Mouse (Mus musculus) embryonic facial prominence, embryonic 15.5 days (tissue): ENCODE results near the gene Mpg. TPM values are rescaled to one million over a fixed set of nuclear protein-coding genes. Genes with fewer than 3 reads are reported as not detected.
A peak's percentile ranks its signal among the peaks of the same experiment; 100 is the strongest.

Source experiments
- ATAC-seq: fragments of 200-750 bp; cut with Nextera tagmentation; 2 replicates; pipeline ENCODE4 v1.8.0; 2017; ENCODE audit warnings: low read depth, moderate TSS enrichment; ENCODE audit not compliant: insufficient number of reproducible peaks, low FRiP score, low TSS enrichment
- H3K27ac ChIP-seq: fragments of 300-500 bp; sonication (generic); replicated peaks from 2 replicates; pipeline ENCODE4 v1.5.1; 2015; ENCODE audit warnings: mild to moderate bottlenecking, inconsistent platforms
- H3K27me3 ChIP-seq: fragments of 300-500 bp; sonication (generic); 2 replicates; pipeline ENCODE4 v1.6.1; 2015; ENCODE audit warnings: inconsistent platforms
- H3K36me3 ChIP-seq: fragments of 300-500 bp; sonication (generic); 2 replicates; pipeline ENCODE4 v1.6.1; 2015; ENCODE audit warnings: mild to moderate bottlenecking, inconsistent platforms
- H3K4me1 ChIP-seq: fragments of 300-500 bp; sonication (generic); 2 replicates; pipeline ENCODE4 v1.6.1; 2015; ENCODE audit warnings: inconsistent platforms
- H3K4me2 ChIP-seq: fragments of 300-500 bp; sonication (generic); replicated peaks from 2 replicates; pipeline ENCODE4 v1.6.1; 2015; ENCODE audit warnings: mild to moderate bottlenecking, inconsistent platforms
- H3K4me3 ChIP-seq: fragments of 300-500 bp; sonication (generic); replicated peaks from 2 replicates; pipeline ENCODE4 v1.5.1; 2015; ENCODE audit warnings: mild to moderate bottlenecking, inconsistent platforms
- H3K9ac ChIP-seq: fragments of 300-500 bp; sonication (generic); 2 replicates; pipeline ENCODE4 v1.6.1; 2015; ENCODE audit warnings: inconsistent platforms
- H3K9me3 ChIP-seq: fragments of 300-500 bp; sonication (generic); replicated peaks from 2 replicates; pipeline ENCODE4 v1.6.1; 2016; ENCODE audit warnings: inconsistent platforms
- WGBS: fragments of 180-500 bp; shearing (Covaris S2); methylation state at CpG from one replicate; pipeline ENCODE4 v1.1.7; 2015; 5-methylcytosine and 5-hydroxymethylcytosine counted together
- polyA plus RNA-seq: library from polyadenylated mRNA; unstranded; fragments of >200 nt; fragmentation: Nextera tagmentation; extraction: Ambion mirVana; gene quantifications from 2 replicates; pipeline ENCODE4 v1.2.1, GENCODE M21; 2015

Gene Mpg
- polyA plus RNA-seq, 1 experiment from 2014 or later, result 36.1 TPM

GRCm38 (mm10) chr11:32234816-32235485 lies 8.6 kb downstream of the Mpg start:
- Histone ChIP-seq H3K27ac (0 out of 2 replicates have a peak overlapping the region, but pooled peaks have one; percentile 75), H3K4me3 (no peak overlapping the region)
- WGBS, result 78% methylated on average over 6 of the region's 6 CpGs

DNA sequence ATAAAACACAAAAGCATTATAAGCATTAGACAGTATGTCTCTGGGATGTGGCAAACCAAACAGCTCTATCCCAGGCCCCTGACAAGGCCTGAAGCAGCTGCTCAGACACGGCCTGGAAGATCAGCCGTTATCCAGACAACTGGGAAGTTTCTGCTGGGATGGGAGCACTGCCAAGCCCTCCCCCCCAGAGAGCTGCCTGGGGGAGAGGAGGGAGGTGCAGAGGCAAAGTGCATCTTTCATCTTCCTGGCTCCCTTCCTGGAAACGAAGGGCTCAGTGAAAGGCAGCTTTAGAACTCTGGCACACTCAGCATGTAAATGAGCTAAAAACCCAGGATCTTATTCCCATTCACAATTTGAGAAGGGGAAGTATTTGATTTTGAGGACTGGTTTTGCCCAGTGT lies 9.3 kb downstream of the Mpg start:
- no peak overlapping the region for H3K4me3 ChIP-seq
- H3K27ac ChIP-seq, result peak overlapping the region; percentile 75
- no peak overlapping the region for H3K4me2 ChIP-seq
- peaks cover 62% of the 10 kb centered on the region for H3K36me3 ChIP-seq
- H3K27me3 ChIP-seq, result no peaks in the 10 kb centered on the region
- H3K9me3 ChIP-seq, result no peaks in the 10 kb centered on the region
- peak; percentile 44; the same call in 1 of the 2 replicates for ATAC-seq
- no peak overlapping the region for H3K9ac ChIP-seq
- WGBS, result 9% methylated on average over 3 of the region's 3 CpGs
- peaks cover 51% of the 10 kb centered on the region for H3K4me1 ChIP-seq

More at GRCm38 (mm10) chr11:32234816-32235485, 8.6 kb downstream of the Mpg start:
- peaks cover 51% of the 10 kb centered on the region for H3K4me1 ChIP-seq
- no peaks in the 10 kb centered on the region for H3K9me3 ChIP-seq
- no peaks in the 10 kb centered on the region for H3K27me3 ChIP-seq
- no peak overlapping the region for H3K4me2 ChIP-seq
- H3K9ac ChIP-seq, result no peak overlapping the region
- peaks cover 61% of the 10 kb centered on the region for H3K36me3 ChIP-seq
- no peak for ATAC-seq

- H3K9ac ChIP-seq, result no peak overlapping the region
Observed at GRCm38 (mm10) chr11:32236132-32236531, 9.8 kb downstream of the Mpg start.

GRCm38 (mm10) chr11:32236712-32237410 lies 10.6 kb downstream of the Mpg start:
- Histone ChIP-seq H3K27ac (peak overlapping the region; percentile 75; the same call in 1 of the 2 replicates), H3K9me3 (no peaks in the 10 kb centered on the region), H3K36me3 (peaks cover 61% of the 10 kb centered on the region), H3K4me2 (no peak overlapping the region), H3K27me3 (no peaks in the 10 kb centered on the region), H3K9ac (no peak overlapping the region), H3K4me1 (peaks cover 51% of the 10 kb centered on the region), H3K4me3 (no peak overlapping the region)
- WGBS, result 57% methylated on average over 9 of the region's 9 CpGs
- no peak for ATAC-seq

More at GRCm38 (mm10) chr11:32236132-32236531, 9.8 kb downstream of the Mpg start:
- H3K4me2 ChIP-seq, result no peak overlapping the region
- H3K27ac ChIP-seq, result peak overlapping the region; percentile 75
- no peaks in the 10 kb centered on the region for H3K27me3 ChIP-seq
- peaks cover 61% of the 10 kb centered on the region for H3K36me3 ChIP-seq
- no peak overlapping the region for H3K4me3 ChIP-seq
- H3K4me1 ChIP-seq, result peaks cover 51% of the 10 kb centered on the region
- 49% methylated on average over 2 of the region's 2 CpGs for WGBS
- no peaks in the 10 kb centered on the region for H3K9me3 ChIP-seq
- ATAC-seq, result no peak

DNA sequence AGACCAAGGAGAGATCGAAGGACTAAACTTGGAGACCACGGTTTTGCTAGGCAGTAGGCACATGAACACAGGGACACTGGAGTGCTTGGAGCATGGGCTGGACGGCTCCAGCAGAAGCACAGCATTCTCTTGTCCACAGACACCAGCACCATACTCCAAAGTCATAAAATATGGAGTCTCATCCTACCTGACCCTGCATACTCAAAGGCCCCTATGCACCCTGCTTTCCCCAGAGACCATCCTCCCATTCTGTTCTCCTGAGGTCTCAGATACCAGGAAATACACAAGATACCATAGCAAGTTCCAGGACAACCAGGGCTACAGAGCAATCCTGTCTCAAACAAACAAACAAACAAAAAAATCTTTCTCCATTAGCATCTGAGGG lies 11.1 kb downstream of the Mpg start:
- H3K4me2 ChIP-seq, result no peak overlapping the region
- no peak overlapping the region for H3K27ac ChIP-seq
- ATAC-seq, result no peak
- H3K4me1 ChIP-seq, result peaks cover 51% of the 10 kb centered on the region
- H3K36me3 ChIP-seq, result peaks cover 56% of the 10 kb centered on the region
- 94% methylated on average over 3 of the region's 3 CpGs for WGBS
- H3K27me3 ChIP-seq, result no peaks in the 10 kb centered on the region
- H3K4me3 ChIP-seq, result no peak overlapping the region
- no peaks in the 10 kb centered on the region for H3K9me3 ChIP-seq
- H3K9ac ChIP-seq, result no peak overlapping the region

DNA sequence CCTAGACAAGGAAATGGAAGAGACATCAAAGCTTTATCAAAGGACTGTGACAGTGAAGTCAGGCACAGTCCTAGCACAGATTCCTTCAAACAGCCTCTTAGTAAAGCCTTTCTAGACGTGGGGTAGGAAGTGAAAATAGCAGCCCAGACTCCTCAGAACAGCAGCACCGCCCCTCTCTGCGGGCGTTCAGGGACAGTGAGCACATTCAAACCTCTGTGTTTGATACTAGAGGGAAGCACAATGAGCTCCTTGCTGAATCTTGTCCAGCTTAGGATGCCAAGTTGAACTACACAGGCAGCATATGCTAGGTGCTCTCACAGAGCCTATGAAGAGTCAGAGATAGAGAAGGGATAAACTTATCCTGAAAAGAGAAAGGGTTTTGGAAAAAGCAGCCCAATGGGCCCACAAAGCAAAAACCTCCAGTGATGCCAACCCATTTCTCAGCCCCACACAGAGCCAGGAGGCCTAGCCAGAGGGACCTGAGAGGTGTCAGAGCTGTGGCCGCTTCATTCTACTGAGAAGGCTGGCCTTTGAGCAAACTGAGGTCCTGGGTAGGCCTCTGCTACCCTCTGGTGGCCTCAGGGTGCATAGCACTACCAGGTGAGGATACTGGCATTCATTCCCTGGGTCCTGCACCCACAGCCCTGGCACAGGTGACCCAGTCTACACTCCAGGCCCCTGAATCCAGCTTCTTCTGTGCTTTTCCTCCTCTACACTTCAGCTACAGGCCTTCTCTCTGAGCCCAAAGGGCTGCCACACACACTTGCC lies 12.0 kb downstream of the Mpg start:
- H3K9me3 ChIP-seq, result no peaks in the 10 kb centered on the region
- H3K4me1 ChIP-seq, result peaks cover 48% of the 10 kb centered on the region
- H3K27me3 ChIP-seq, result no peaks in the 10 kb centered on the region
- no peak overlapping the region for H3K9ac ChIP-seq
- ATAC-seq, result no peak
- 63% methylated on average over 5 of the region's 5 CpGs for WGBS
- no peak overlapping the region for H3K4me2 ChIP-seq
- no peak overlapping the region for H3K4me3 ChIP-seq
- H3K36me3 ChIP-seq, result peaks cover 52% of the 10 kb centered on the region
- no peak overlapping the region for H3K27ac ChIP-seq

GRCm38 (mm10) chr11:32241391-32241790 lies 15.1 kb downstream of the Mpg start:
- Histone ChIP-seq H3K9me3 (no peaks in the 10 kb centered on the region), H3K4me2 (no peak overlapping the region), H3K4me3 (no peak overlapping the region), H3K27me3 (no peaks in the 10 kb centered on the region), H3K9ac (no peak overlapping the region), H3K4me1 (peaks cover 37% of the 10 kb centered on the region), H3K36me3 (peaks cover 51% of the 10 kb centered on the region), H3K27ac (no peak overlapping the region)
- ATAC-seq, result no peak

DNA sequence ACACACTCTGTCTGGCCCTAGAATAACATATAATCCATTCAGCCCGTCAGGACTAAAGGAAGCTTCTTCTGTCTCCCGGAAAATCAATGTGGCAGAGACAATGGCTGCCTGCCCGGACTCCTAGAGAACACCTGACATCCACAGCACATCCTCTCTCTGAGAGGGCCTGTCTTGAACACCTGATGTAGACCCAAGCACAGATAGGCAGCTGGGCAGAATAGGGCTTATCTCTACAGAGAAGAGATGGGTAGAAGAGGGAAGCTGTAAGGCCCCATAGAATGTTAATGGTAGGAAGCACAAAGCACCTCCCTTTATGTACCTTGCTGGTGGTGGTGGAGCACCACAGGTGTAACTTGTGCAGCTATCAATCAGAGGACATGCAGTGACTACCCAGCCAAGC lies 15.9 kb downstream of the Mpg start:
- no peak overlapping the region for H3K9ac ChIP-seq
- 85% methylated on average over 3 of the region's 3 CpGs for WGBS
- no peaks in the 10 kb centered on the region for H3K9me3 ChIP-seq
- H3K4me2 ChIP-seq, result no peak overlapping the region
- H3K27me3 ChIP-seq, result no peaks in the 10 kb centered on the region
- H3K4me3 ChIP-seq, result no peak overlapping the region
- no peak overlapping the region for H3K27ac ChIP-seq
- peaks cover 29% of the 10 kb centered on the region for H3K4me1 ChIP-seq
- ATAC-seq, result no peak
- peaks cover 57% of the 10 kb centered on the region for H3K36me3 ChIP-seq

GRCm38 (mm10) chr11:32243205-32243955 lies 17.1 kb downstream of the Mpg start:
- peaks cover 59% of the 10 kb centered on the region for H3K36me3 ChIP-seq
- peaks cover 23% of the 10 kb centered on the region for H3K4me1 ChIP-seq
- H3K9ac ChIP-seq, result no peak overlapping the region
- no peak for ATAC-seq
- H3K27ac ChIP-seq, result 0 out of 2 replicates have a peak overlapping the region, but pooled peaks have one; percentile 75
- no peak overlapping the region for H3K4me3 ChIP-seq
- WGBS, result 53% methylated on average over 7 of the region's 7 CpGs
- H3K9me3 ChIP-seq, result no peaks in the 10 kb centered on the region
- H3K27me3 ChIP-seq, result no peaks in the 10 kb centered on the region
- no peak overlapping the region for H3K4me2 ChIP-seq

DNA sequence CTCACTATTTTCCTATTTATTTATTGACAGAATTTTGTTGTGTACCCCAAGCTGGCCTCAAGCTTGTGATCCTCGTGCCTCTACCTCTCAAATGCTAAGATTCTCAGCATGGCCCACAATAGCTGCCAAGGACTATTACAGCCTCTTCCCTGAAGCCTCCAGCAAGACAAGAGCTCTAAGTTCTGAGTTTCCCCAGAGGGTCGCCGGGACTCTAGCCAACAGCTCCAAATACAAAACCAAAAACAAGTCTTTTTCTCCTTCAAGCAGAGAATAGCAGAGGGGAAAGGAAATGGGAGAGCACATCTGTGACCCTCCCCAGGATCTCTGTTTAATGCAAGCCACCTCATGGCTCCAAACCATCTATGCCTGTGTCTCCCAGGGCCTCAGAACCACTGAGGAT lies 17.8 kb downstream of the Mpg start:
- no peaks in the 10 kb centered on the region for H3K9me3 ChIP-seq
- H3K9ac ChIP-seq, result no peak overlapping the region
- no peak overlapping the region for H3K4me2 ChIP-seq
- H3K27me3 ChIP-seq, result no peaks in the 10 kb centered on the region
- H3K4me1 ChIP-seq, result peaks cover 22% of the 10 kb centered on the region
- peaks cover 58% of the 10 kb centered on the region for H3K36me3 ChIP-seq
- no peak for ATAC-seq
- no peak overlapping the region for H3K4me3 ChIP-seq
- WGBS, result 52% methylated on average over 3 of the region's 3 CpGs
- H3K27ac ChIP-seq, result peak overlapping the region; percentile 75; the same call in 1 of the 2 replicates
